Mouse (Mus musculus): ENCODE data around the gene Syna. TPM values are rescaled to one million over a fixed set of nuclear protein-coding genes. Genes with fewer than 3 reads are reported as not detected.

Gene Syna
- polyA plus RNA-seq, 1 experiment from 2014 or later: 0.27 TPM

DNA sequence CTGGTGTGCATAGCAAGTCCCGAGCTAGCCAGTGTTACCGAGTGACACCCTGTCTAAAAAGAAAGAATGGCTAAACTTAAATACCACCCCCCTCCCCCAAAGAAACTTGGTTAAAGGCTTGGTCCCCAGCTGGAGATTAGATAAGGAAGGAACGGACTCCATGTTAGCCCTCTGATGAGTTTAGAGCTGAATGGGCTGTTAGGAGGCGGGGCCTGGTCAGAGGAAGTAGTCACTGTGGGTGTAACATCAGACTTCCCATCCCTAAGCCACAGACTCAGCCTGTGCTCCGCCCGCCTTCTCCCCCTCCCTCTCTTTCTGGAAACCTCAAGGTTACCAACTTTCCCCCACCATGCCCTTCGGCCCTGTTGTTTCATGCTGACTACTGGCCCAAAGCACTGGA, 38.2 kb downstream of the Syna start:
- no peak for ATAC-seq (ENCODE audit: low FRiP score, low TSS enrichment)
- H3K9ac ChIP-seq (replicated peaks; ENCODE audit: low read length): no peak overlapping the region
- H3K27me3 ChIP-seq (ENCODE audit: insufficient read depth, low read length): no peaks in the 10 kb centered on the region
- 86% methylated on average over 7 of the region's 7 CpGs for WGBS
- no peak overlapping the region for H3K27ac ChIP-seq (ENCODE audit: low read length)
- no peaks in the 10 kb centered on the region for H3K9me3 ChIP-seq (ENCODE audit: low read length)
- H3K36me3 ChIP-seq (ENCODE audit: insufficient read depth, low read length): peaks cover 49% of the 10 kb centered on the region
- no peaks in the 10 kb centered on the region for H3K4me1 ChIP-seq (ENCODE audit: insufficient read depth, low read length)
- no peak overlapping the region for H3K4me3 ChIP-seq (ENCODE audit: low read length)
- H3K4me2 ChIP-seq (replicated peaks; ENCODE audit: low read depth, low read length): no peak overlapping the region

DNA sequence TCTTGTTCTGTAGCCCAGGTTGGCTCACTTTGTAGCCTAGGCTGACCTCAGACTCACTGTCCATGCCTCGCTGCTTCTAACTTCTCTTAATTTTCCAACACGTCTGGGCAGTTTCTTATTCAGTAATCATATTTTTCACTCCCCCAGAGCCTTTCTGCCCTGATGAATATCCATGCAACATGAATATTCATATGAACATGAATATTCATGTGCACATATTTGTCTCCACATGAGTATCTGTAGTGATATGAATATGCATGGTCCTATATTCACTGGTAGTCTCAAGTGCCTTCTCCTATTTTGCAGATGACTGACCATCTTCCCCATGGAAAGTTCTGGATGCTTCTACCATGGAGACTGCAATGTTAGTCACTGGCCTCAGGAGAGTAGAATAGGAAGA, 38.8 kb downstream of the Syna start:
- Histone ChIP-seq H3K4me3 (ENCODE audit: low read length) (no peak overlapping the region), H3K9me3 (ENCODE audit: low read length) (no peaks in the 10 kb centered on the region), H3K27ac (ENCODE audit: low read length) (no peak overlapping the region), H3K4me2 (replicated peaks; ENCODE audit: low read depth, low read length) (no peak overlapping the region), H3K9ac (replicated peaks; ENCODE audit: low read length) (no peak overlapping the region), H3K27me3 (ENCODE audit: insufficient read depth, low read length) (no peaks in the 10 kb centered on the region), H3K4me1 (ENCODE audit: insufficient read depth, low read length) (no peaks in the 10 kb centered on the region), H3K36me3 (ENCODE audit: insufficient read depth, low read length) (peaks cover 52% of the 10 kb centered on the region)
- WGBS: 88% methylated on average over 2 of the region's 2 CpGs
- no peak for ATAC-seq (ENCODE audit: low FRiP score, low TSS enrichment)

DNA sequence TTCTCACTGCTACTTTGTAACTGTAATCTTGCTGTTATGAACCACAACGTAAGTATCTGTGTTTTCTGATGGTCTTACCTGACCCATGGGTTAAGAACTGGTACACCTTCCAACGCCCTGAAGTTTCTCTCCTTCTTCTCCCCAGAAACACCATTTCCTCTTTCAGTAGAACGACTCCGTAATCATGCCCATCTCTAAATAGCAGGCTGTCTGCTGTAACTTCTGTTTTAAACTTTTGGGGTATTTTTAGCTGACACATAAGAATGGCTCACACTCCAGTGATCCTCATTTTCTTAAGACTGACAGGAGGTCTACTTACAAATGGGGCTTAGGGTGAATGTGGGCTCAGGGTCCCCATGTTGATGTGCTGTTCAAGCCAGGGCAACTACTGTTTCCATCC, 39.9 kb downstream of the Syna start:
- Histone ChIP-seq H3K36me3 (ENCODE audit: insufficient read depth, low read length) (peaks cover 59% of the 10 kb centered on the region), H3K4me2 (replicated peaks; ENCODE audit: low read depth, low read length) (no peak overlapping the region), H3K4me1 (ENCODE audit: insufficient read depth, low read length) (no peaks in the 10 kb centered on the region), H3K9ac (replicated peaks; ENCODE audit: low read length) (no peak overlapping the region), H3K4me3 (ENCODE audit: low read length) (no peak overlapping the region), H3K27ac (ENCODE audit: low read length) (no peak overlapping the region), H3K9me3 (ENCODE audit: low read length) (no peaks in the 10 kb centered on the region), H3K27me3 (ENCODE audit: insufficient read depth, low read length) (no peaks in the 10 kb centered on the region)
- 97% methylated on average over 4 of the region's 4 CpGs for WGBS
- ATAC-seq (ENCODE audit: low FRiP score, low TSS enrichment): no peak

DNA sequence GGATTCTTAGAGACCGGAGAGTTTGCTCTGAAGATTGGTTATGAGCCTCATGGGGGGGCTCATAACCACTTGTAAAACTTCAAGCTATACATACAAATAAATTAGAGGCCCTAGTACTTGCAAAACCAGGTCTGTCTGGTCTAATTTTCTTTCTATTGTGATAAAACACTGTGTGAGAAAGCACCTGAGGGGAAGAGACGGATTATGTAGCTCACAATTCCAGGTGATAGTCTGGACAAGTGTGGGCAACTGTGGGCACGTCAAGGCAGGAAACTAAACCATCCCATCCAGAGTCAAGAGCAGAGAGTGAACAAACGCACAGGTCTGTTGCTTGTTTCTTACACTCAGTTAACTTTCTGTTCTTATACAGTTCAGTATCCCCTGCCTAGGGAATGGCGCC, 40.5 kb downstream of the Syna start:
- no peak overlapping the region for H3K9ac ChIP-seq (replicated peaks; ENCODE audit: low read length)
- H3K4me1 ChIP-seq (ENCODE audit: insufficient read depth, low read length): no peaks in the 10 kb centered on the region
- no peak overlapping the region for H3K4me2 ChIP-seq (replicated peaks; ENCODE audit: low read depth, low read length)
- no peak overlapping the region for H3K27ac ChIP-seq (ENCODE audit: low read length)
- H3K36me3 ChIP-seq (ENCODE audit: insufficient read depth, low read length): peaks cover 65% of the 10 kb centered on the region
- 94% methylated on average over 5 of the region's 5 CpGs for WGBS
- H3K27me3 ChIP-seq (ENCODE audit: insufficient read depth, low read length): no peaks in the 10 kb centered on the region
- ATAC-seq (ENCODE audit: low FRiP score, low TSS enrichment): no peak
- no peak overlapping the region for H3K4me3 ChIP-seq (ENCODE audit: low read length)
- no peaks in the 10 kb centered on the region for H3K9me3 ChIP-seq (ENCODE audit: low read length)

DNA sequence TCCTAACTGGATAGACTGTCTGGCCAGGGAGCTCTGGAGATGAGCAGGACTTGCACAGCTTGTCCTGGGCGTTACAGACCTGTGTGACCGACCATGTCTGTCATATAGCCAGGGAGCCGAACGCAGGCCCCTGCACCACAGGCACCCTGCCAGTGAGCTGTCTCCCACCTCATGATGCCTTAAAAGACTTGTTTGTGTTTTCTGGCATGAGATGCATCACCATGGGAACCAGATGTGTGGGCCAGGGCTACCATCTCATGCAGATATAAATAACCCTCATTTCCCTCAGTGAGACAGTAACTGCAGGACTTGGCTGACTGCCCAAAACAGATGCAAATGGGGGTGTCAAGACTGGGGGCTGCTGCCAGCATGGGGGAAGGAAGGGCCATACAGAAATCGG, 47.9 kb downstream of the Syna start:
- H3K4me2 ChIP-seq (replicated peaks; ENCODE audit: low read depth, low read length): no peak overlapping the region
- no peaks in the 10 kb centered on the region for H3K27me3 ChIP-seq (ENCODE audit: insufficient read depth, low read length)
- H3K9ac ChIP-seq (replicated peaks; ENCODE audit: low read length): no peak overlapping the region
- no peak for ATAC-seq (ENCODE audit: low FRiP score, low TSS enrichment)
- H3K36me3 ChIP-seq (ENCODE audit: insufficient read depth, low read length): peaks cover 66% of the 10 kb centered on the region
- no peaks in the 10 kb centered on the region for H3K4me1 ChIP-seq (ENCODE audit: insufficient read depth, low read length)
- H3K4me3 ChIP-seq (ENCODE audit: low read length): no peak overlapping the region
- 53% methylated on average over 5 of the region's 5 CpGs for WGBS
- no peak overlapping the region for H3K27ac ChIP-seq (ENCODE audit: low read length)
- no peaks in the 10 kb centered on the region for H3K9me3 ChIP-seq (ENCODE audit: low read length)

DNA sequence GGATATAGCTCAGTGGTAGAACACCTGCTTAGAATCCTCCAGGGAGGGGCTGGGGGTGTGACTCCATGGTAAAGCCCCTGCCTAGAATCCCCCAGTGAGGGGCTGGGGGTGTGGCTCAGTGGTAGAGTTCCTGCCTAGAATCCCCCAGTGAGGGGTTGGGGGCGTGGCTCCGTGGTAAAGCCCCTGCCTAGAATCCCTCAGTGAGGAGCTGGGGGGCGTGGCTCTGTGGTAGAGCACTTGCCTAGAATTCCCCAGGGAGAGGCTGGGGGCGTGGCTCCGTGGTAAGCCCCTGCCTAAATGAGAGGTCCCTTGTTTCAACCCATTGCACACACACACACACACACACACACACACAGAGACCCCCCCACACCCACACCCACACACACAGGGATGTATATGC, 49.7 kb downstream of the Syna start:
- Histone ChIP-seq H3K9ac (replicated peaks; ENCODE audit: low read length) (no peak overlapping the region), H3K4me1 (ENCODE audit: insufficient read depth, low read length) (no peaks in the 10 kb centered on the region), H3K36me3 (ENCODE audit: insufficient read depth, low read length) (peaks cover 50% of the 10 kb centered on the region), H3K27ac (ENCODE audit: low read length) (no peak overlapping the region), H3K9me3 (ENCODE audit: low read length) (no peaks in the 10 kb centered on the region), H3K4me3 (ENCODE audit: low read length) (no peak overlapping the region), H3K27me3 (ENCODE audit: insufficient read depth, low read length) (no peaks in the 10 kb centered on the region), H3K4me2 (replicated peaks; ENCODE audit: low read depth, low read length) (no peak overlapping the region)
- 92% methylated on average over 5 of the region's 5 CpGs for WGBS
- no peak for ATAC-seq (ENCODE audit: low FRiP score, low TSS enrichment)

DNA sequence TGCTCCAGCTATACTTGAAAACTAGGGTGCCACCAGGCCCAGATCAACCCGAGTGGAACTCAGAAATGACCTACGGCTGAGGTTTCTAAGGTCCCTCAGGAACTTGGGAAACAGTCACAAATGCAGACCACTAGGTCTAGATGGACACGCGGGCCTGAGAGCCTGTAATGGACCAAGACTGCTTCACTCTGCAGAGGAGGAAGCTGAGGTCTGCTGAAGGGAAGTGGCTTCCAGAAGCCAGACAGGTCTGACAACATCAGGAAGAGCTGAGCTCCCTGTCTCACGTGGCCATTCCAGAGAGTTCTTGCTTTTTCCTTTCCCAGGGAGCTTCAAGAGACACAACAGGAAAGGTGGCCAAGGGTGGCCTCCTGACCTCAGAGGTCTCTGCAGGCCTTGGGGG, 51.0 kb downstream of the Syna start:
- Histone ChIP-seq H3K4me1 (ENCODE audit: insufficient read depth, low read length) (no peaks in the 10 kb centered on the region), H3K27me3 (ENCODE audit: insufficient read depth, low read length) (no peaks in the 10 kb centered on the region), H3K4me2 (replicated peaks; ENCODE audit: low read depth, low read length) (no peak overlapping the region), H3K36me3 (ENCODE audit: insufficient read depth, low read length) (peaks cover 39% of the 10 kb centered on the region), H3K27ac (ENCODE audit: low read length) (no peak overlapping the region), H3K9me3 (ENCODE audit: low read length) (no peaks in the 10 kb centered on the region), H3K4me3 (ENCODE audit: low read length) (no peak overlapping the region), H3K9ac (replicated peaks; ENCODE audit: low read length) (no peak overlapping the region)
- 93% methylated on average over 5 of the region's 5 CpGs for WGBS
- no peak for ATAC-seq (ENCODE audit: low FRiP score, low TSS enrichment)

Small RNAs within 50 kb of the gene (microRNA-seq; reads per million reads assigned to microRNA genes)
- gene Mir7228: not detected

Other genes starting within 250 kb of the Syna start
- 179 and 192 TPM in 2 replicates for gene Gtf2i, start 245.4 kb downstream of the Syna start, polyA plus RNA-seq (2015; fragmentation: Nextera tagmentation; extraction: Ambion mirVana)
- gene Gtf2ird1, start 103.5 kb downstream of the Syna start, polyA plus RNA-seq (2015; fragmentation: Nextera tagmentation; extraction: Ambion mirVana): 73.8 and 76.9 TPM in 2 replicates
- 4.1 and 4.3 TPM in 2 replicates for gene Clip2, start 7.7 kb downstream of the Syna start, polyA plus RNA-seq (2015; fragmentation: Nextera tagmentation; extraction: Ambion mirVana)
- gene Rfc2, start 21.2 kb upstream of the Syna start, polyA plus RNA-seq (2015; fragmentation: Nextera tagmentation; extraction: Ambion mirVana): 302 TPM in 2 replicates
- gene Lat2, start 54.9 kb upstream of the Syna start, polyA plus RNA-seq (2015; fragmentation: Nextera tagmentation; extraction: Ambion mirVana): 1.8 and 3.6 TPM in 2 replicates
- 492 and 502 TPM in 2 replicates for gene Eif4h, start 79.3 kb upstream of the Syna start, polyA plus RNA-seq (2015; fragmentation: Nextera tagmentation; extraction: Ambion mirVana)
- gene Limk1, start 128.4 kb upstream of the Syna start, polyA plus RNA-seq (2015; fragmentation: Nextera tagmentation; extraction: Ambion mirVana): 4.9 and 5.2 TPM in 2 replicates
- 35.9 and 46.1 TPM in 2 replicates for gene Eln, start 187.2 kb upstream of the Syna start, polyA plus RNA-seq (2015; fragmentation: Nextera tagmentation; extraction: Ambion mirVana)